8 mouse cellular contexts compared by ENCODE assay signal in genomic region chr2:34904849-34905542, GRCm38 (mm10). TPM values are rescaled to one million over a fixed set of nuclear protein-coding genes. Genes with fewer than 3 reads are reported as not detected.
DNase-seq lines count a peak whose midpoint lies in the region; ATAC-seq lines count a peak whose summit lies in the region.

No protein-coding gene starts in this region.

- peak; percentile 99 to 100 for DNase-seq in adrenal gland, adult (ENCODE audit: inconsistent age in 2 of 2, low spot score in 1 of 2)
- DNase-seq in embryo, embryonic 10.5 days (ENCODE audit: low spot score): peak; percentile 100
- DNase-seq in gastrocnemius, postnatal 14 days: peak; percentile 99
- DNase-seq in left cerebral cortex, postnatal 10 days (ENCODE audit: extremely low spot score in 1 of 2, low spot score in 2 of 2): peak; percentile 98 to 100
- DNase-seq in right cerebral cortex, postnatal 25 days: peak; percentile 96
- DNase-seq in urinary bladder, postnatal 4 days (ENCODE audit: low spot score in 2 of 2): peak; percentile 98

- peak; percentile 90 for ATAC-seq in inflammation-experienced regulatory T-cells, adult 6 months
- peak; percentile 92 for ATAC-seq in megakaryocyte-erythroid progenitor cell, adult 5-6 weeks (replicated peaks; ENCODE audit: low FRiP score, low TSS enrichment, poor library complexity, severe bottlenecking)

- intact Hi-C loops in gastrocnemius, postnatal 14 days (cut with DNase I; ENCODE audit: low total_unique reads): no loop called here
- intact Hi-C loops in left cerebral cortex, postnatal 10 days (cut with DNase I): no loop called here

RNA-seq across cellular contexts. Expression of gene Phf19, which starts 8.8 kb away (rescaled TPM):
- total RNA-seq in gastrocnemius, postnatal 14 days (2021): 1 to 10 TPM; 1.7 to 2.1 TPM
- 1 to 10 TPM; 1.1 to 3.9 (median 1.2) TPM for polyA plus RNA-seq in inflammation-experienced regulatory T-cells, adult 6 months (2017; shearing (Covaris generic))
- 1 to 10 TPM; 1.3 to 1.8 TPM for total RNA-seq in left cerebral cortex, postnatal 10 days (2021)
- total RNA-seq in megakaryocyte-erythroid progenitor cell, adult 5-6 weeks (2014; fragmentation: Nextera tagmentation): 6.7 and 12.0 TPM in 2 replicates
- total RNA-seq in megakaryocyte-erythroid progenitor cell, adult 5-6 weeks (2017): 2.6 and 3.2 TPM in 2 replicates

RNA-seq across cellular contexts. Expression of gene Psmd5, which starts 30.2 kb away (rescaled TPM):
- 10 to 100 TPM; 13.5 to 13.8 TPM for total RNA-seq in gastrocnemius, postnatal 14 days (2021)
- polyA plus RNA-seq in inflammation-experienced regulatory T-cells, adult 6 months (2017; shearing (Covaris generic)): 10 to 100 TPM; 60.2 to 83.4 (median 72.6) TPM
- 10 to 100 TPM; 33.2 to 42.1 TPM for total RNA-seq in left cerebral cortex, postnatal 10 days (2021)
- 103 and 135 TPM in 2 replicates for total RNA-seq in megakaryocyte-erythroid progenitor cell, adult 5-6 weeks (2014; fragmentation: Nextera tagmentation)
- total RNA-seq in megakaryocyte-erythroid progenitor cell, adult 5-6 weeks (2017): 41.4 and 42.0 TPM in 2 replicates

RNA-seq across cellular contexts. Expression of gene Cutal, which starts 30.8 kb away (rescaled TPM):
- under 1 TPM; 0.29 to 0.49 TPM for total RNA-seq in gastrocnemius, postnatal 14 days (2021)
- polyA plus RNA-seq in inflammation-experienced regulatory T-cells, adult 6 months (2017; shearing (Covaris generic)): not detected
- total RNA-seq in left cerebral cortex, postnatal 10 days (2021): under 1 TPM; 0.34 to 0.53 TPM
- total RNA-seq in megakaryocyte-erythroid progenitor cell, adult 5-6 weeks (2014; fragmentation: Nextera tagmentation): not detected in 2 replicates
- not detected in 2 replicates for total RNA-seq in megakaryocyte-erythroid progenitor cell, adult 5-6 weeks (2017)

RNA-seq across cellular contexts. Expression of gene Traf1, which starts 56.6 kb away (rescaled TPM):
- total RNA-seq in gastrocnemius, postnatal 14 days (2021): 1 to 10 TPM; 1.0 to 1.7 TPM
- polyA plus RNA-seq in inflammation-experienced regulatory T-cells, adult 6 months (2017; shearing (Covaris generic)): 100 to 1,000 TPM; 240 to 310 (median 304) TPM
- total RNA-seq in left cerebral cortex, postnatal 10 days (2021): under 1 TPM; 0.36 to 0.53 TPM
- total RNA-seq in megakaryocyte-erythroid progenitor cell, adult 5-6 weeks (2014; fragmentation: Nextera tagmentation): 0.94 and 14.2 TPM in 2 replicates
- total RNA-seq in megakaryocyte-erythroid progenitor cell, adult 5-6 weeks (2017): 0.38 and 5.5 TPM in 2 replicates

Comparison
In these comparisons a context has a peak if more than half of its experiments do, and no peak if none do; other contexts are left out.
1. Peak in every context shown above with its lines: DNase-seq and ATAC-seq.